Mouse (Mus musculus): ENCODE results near the gene Wdr82. TPM values are rescaled to one million over a fixed set of nuclear protein-coding genes. Genes with fewer than 3 reads are reported as not detected.

The Wdr82 gene
- total RNA-seq, 1 experiment from 2014 or later, result 80.1 TPM

GRCm38 (mm10) chr9:106192998-106193397 is 22.3 kb downstream of the Wdr82 start:
- peak; percentile 73 for ATAC-seq (ENCODE audit: extremely low read depth, insufficient number of reproducible peaks, low FRiP score, poor library complexity, severe bottlenecking)

GRCm38 (mm10) chr9:106193930-106194807 is 23.4 kb downstream of the Wdr82 start:
- no peak for ATAC-seq (ENCODE audit: extremely low read depth, insufficient number of reproducible peaks, low FRiP score, poor library complexity, severe bottlenecking)

GRCm38 (mm10) chr9:106195693-106196092 is 25.0 kb downstream of the Wdr82 start:
- no peak for ATAC-seq (ENCODE audit: extremely low read depth, insufficient number of reproducible peaks, low FRiP score, poor library complexity, severe bottlenecking)

- peak; percentile 55; the same call in 1 of the 2 replicates for ATAC-seq (ENCODE audit: extremely low read depth, insufficient number of reproducible peaks, low FRiP score, poor library complexity, severe bottlenecking)
Measured at GRCm38 (mm10) chr9:106197081-106197713, 26.5 kb downstream of the Wdr82 start.

GRCm38 (mm10) chr9:106197732-106198131 is 27.0 kb downstream of the Wdr82 start:
- ATAC-seq (ENCODE audit: extremely low read depth, insufficient number of reproducible peaks, low FRiP score, poor library complexity, severe bottlenecking), result no peak

- peak; percentile 46 for ATAC-seq (ENCODE audit: extremely low read depth, insufficient number of reproducible peaks, low FRiP score, poor library complexity, severe bottlenecking)
Measured at GRCm38 (mm10) chr9:106198962-106199458, 28.3 kb downstream of the Wdr82 start.

- ATAC-seq (ENCODE audit: extremely low read depth, insufficient number of reproducible peaks, low FRiP score, poor library complexity, severe bottlenecking), result no peak
Measured at GRCm38 (mm10) chr9:106199535-106200272, 29.0 kb downstream of the Wdr82 start, which contains the start of gene Ppm1m. Gene Ppm1m, minus strand, starts transcription at chr9:106199746.

GRCm38 (mm10) chr9:106201895-106202294 is 31.2 kb downstream of the Wdr82 start:
- ATAC-seq (ENCODE audit: extremely low read depth, insufficient number of reproducible peaks, low FRiP score, poor library complexity, severe bottlenecking), result no peak

- ATAC-seq (ENCODE audit: extremely low read depth, insufficient number of reproducible peaks, low FRiP score, poor library complexity, severe bottlenecking), result peak; percentile 49
Measured at GRCm38 (mm10) chr9:106202819-106203636, 32.3 kb downstream of the Wdr82 start, which contains the start of gene Twf2. Gene Twf2, plus strand, starts transcription at chr9:106203108.

- peak; percentile 42 for ATAC-seq (ENCODE audit: extremely low read depth, insufficient number of reproducible peaks, low FRiP score, poor library complexity, severe bottlenecking)
Measured at GRCm38 (mm10) chr9:106203990-106204851, 33.5 kb downstream of the Wdr82 start.

GRCm38 (mm10) chr9:106205713-106206290 is 35.1 kb downstream of the Wdr82 start:
- no peak for ATAC-seq (ENCODE audit: extremely low read depth, insufficient number of reproducible peaks, low FRiP score, poor library complexity, severe bottlenecking)

GRCm38 (mm10) chr9:106206515-106206914 is 35.8 kb downstream of the Wdr82 start:
- ATAC-seq (ENCODE audit: extremely low read depth, insufficient number of reproducible peaks, low FRiP score, poor library complexity, severe bottlenecking), result no peak

GRCm38 (mm10) chr9:106208181-106208580 is 37.5 kb downstream of the Wdr82 start:
- ATAC-seq (ENCODE audit: extremely low read depth, insufficient number of reproducible peaks, low FRiP score, poor library complexity, severe bottlenecking), result no peak

GRCm38 (mm10) chr9:106209954-106210353 is 39.2 kb downstream of the Wdr82 start:
- no peak for ATAC-seq (ENCODE audit: extremely low read depth, insufficient number of reproducible peaks, low FRiP score, poor library complexity, severe bottlenecking)

- no peak for ATAC-seq (ENCODE audit: extremely low read depth, insufficient number of reproducible peaks, low FRiP score, poor library complexity, severe bottlenecking)
Measured at GRCm38 (mm10) chr9:106210853-106211609, 40.3 kb downstream of the Wdr82 start.

Measured in neutrophil, adult 5-6 weeks (primary cell).